In the genomic region with DNA sequence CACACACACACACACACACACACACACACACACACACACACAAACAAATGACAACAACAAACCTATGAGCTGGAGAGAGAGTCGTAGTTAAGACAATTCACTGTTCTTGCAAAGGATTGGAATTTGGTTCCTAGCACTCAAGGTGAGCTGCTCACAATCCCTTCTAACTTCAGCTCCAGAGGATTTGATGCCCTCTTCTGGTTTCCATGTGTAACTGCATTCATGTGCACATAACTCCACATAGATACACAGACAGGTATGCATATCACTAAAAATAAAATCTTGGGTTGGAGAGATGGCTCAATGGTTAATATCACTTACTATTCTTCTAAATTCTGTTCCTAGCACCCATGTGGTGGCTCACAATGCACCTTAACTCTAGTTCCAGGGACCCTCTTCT, we compare ENCODE assay signal across 27 mouse cellular contexts. TPM values are rescaled to one million over a fixed set of nuclear protein-coding genes. Genes with fewer than 3 reads are reported as not detected.
DNase-seq lines count a peak whose midpoint lies in the region; ATAC-seq and TF ChIP-seq lines count a peak whose summit lies in the region.
"Had no signal": no experiment of that assay in that cellular context is flagged by ENCODE, and none has a peak within 500 bp of the region (broad histone marks: within the 10 kb centered on the region; RNA-seq: fewer than 3 reads in every experiment).

No protein-coding gene starts in this region.

- no peaks in the 10 kb centered on the region for H3K27me3 ChIP-seq in E14TG2a.4 (ENCODE audit: insufficient read depth, low read length)
- H3K27me3 ChIP-seq in stomach, postnatal 0 days (ENCODE audit: control insufficient read depth, insufficient read depth, low read length), result no peaks in the 10 kb centered on the region
- H3K27me3 ChIP-seq: embryonic facial prominence, embryonic 13.5 days; forebrain, embryonic 13.5 days; Patski had no signal

- H3K4me3 ChIP-seq in layer of hippocampus, adult 2 months, result no peak overlapping the region
- H3K4me3 ChIP-seq in E14TG2a.4 (replicated peaks; ENCODE audit: low read length), result no peak overlapping the region
- no peak overlapping the region for H3K4me3 ChIP-seq in stomach, postnatal 0 days (ENCODE audit: low read depth, low read length)
- H3K4me3 ChIP-seq: embryonic facial prominence, embryonic 10.5 days; embryonic facial prominence, embryonic 13.5 days; erythroblast, embryonic 14.5 days; forebrain, embryonic 13.5 days; gastrocnemius, adult 2 months had no signal

- no peak overlapping the region for H3K27ac ChIP-seq in layer of hippocampus, adult 2 months
- H3K27ac ChIP-seq in stomach, postnatal 0 days (replicated peaks), result no peak overlapping the region
- H3K27ac ChIP-seq: embryonic facial prominence, embryonic 10.5 days; embryonic facial prominence, embryonic 13.5 days; forebrain, embryonic 13.5 days; gastrocnemius, adult 2 months; hindbrain, embryonic 14.5 days had no signal

- 0 out of 2 replicates have a peak, but pooled peaks cover 3% of the 10 kb centered on the region for H3K9me3 ChIP-seq in E14TG2a.4 (ENCODE audit: low read length)
- no peaks in the 10 kb centered on the region for H3K9me3 ChIP-seq in stomach, postnatal 0 days (ENCODE audit: control insufficient read depth, low read length)
- H3K9me3 ChIP-seq: embryonic facial prominence, embryonic 10.5 days; forebrain, embryonic 13.5 days had no signal

- WGBS in stomach, postnatal 0 days, result 100% methylated on average over 1 of the region's 1 CpGs

- peaks cover 86% of the 10 kb centered on the region for H3K4me1 ChIP-seq in E14TG2a.4 (replicated peaks; ENCODE audit: low read depth, low read length)
- H3K4me1 ChIP-seq in stomach, postnatal 0 days (replicated peaks; ENCODE audit: control insufficient read depth, insufficient read depth), result no peaks in the 10 kb centered on the region

- no peak for ATAC-seq in stomach, postnatal 0 days (ENCODE audit: low FRiP score, low TSS enrichment)
- ATAC-seq: activated CD4-positive, CD25-positive, alpha-beta regulatory T cell, adult 4 months; CD4-positive, CD25-positive, alpha-beta regulatory T cell, adult 4 months; forebrain, embryonic 13.5 days; forebrain, embryonic 16.5 days; Patski had no signal

- TF ChIP-seq EP300 in stomach, postnatal 0 days (optimal IDR thresholded peaks at IDR 0.05), result no peak

- no peak for DNase-seq in layer of hippocampus, adult 2 months (ENCODE audit: low spot score in 2 of 2)
- no peak for DNase-seq in layer of hippocampus, postnatal 25 days (ENCODE audit: extremely low spot score in 1 of 2, low spot score in 1 of 2)
- peak; percentile 26 for DNase-seq in ES-CJ7 (ENCODE audit: low read depth, low spot score)
- DNase-seq in stomach, postnatal 0 days (ENCODE audit: low spot score), result no peak
- no peak for DNase-seq in heart, postnatal 4 days
- DNase-seq: adrenal gland, adult 8-10 months; adrenal gland, postnatal 25 days; cerebellum, adult 11-12 months; cerebellum, adult 8-10 months; cerebellum, postnatal 10 days; cerebellum, postnatal 36 days; embryo, embryonic 11 days; gastrocnemius, adult 2 months; gastrocnemius, postnatal 14 days; heart, adult 11 months had no signal

- no peak overlapping the region for H3K9ac ChIP-seq in stomach, postnatal 0 days (ENCODE audit: low read length)
- H3K9ac ChIP-seq: embryonic facial prominence, embryonic 13.5 days; forebrain, embryonic 13.5 days; hindbrain, embryonic 14.5 days had no signal

- no peak overlapping the region for H3K4me2 ChIP-seq in stomach, postnatal 0 days (replicated peaks; ENCODE audit: low read depth)
- H3K4me2 ChIP-seq: embryonic facial prominence, embryonic 13.5 days; forebrain, embryonic 13.5 days; heart, embryonic 11.5 days; hindbrain, embryonic 14.5 days had no signal

- TF ChIP-seq CTCF in layer of hippocampus, adult 2 months (conservative IDR thresholded peaks at IDR 0.05), result peak; percentile 21
- TF ChIP-seq CTCF in E14TG2a.4 (conservative IDR thresholded peaks at IDR 0.05; ENCODE audit: low read length), result peak; percentile 72
- TF ChIP-seq CTCF in stomach, postnatal 0 days (IDR thresholded peaks at IDR 0.05; ENCODE audit: low read depth), result 0 out of 2 replicates have a peak, but pooled peaks have one; percentile 12

- no peaks in the 10 kb centered on the region for H3K36me3 ChIP-seq in E14TG2a.4 (ENCODE audit: insufficient read depth, low read length)
- H3K36me3 ChIP-seq in stomach, postnatal 0 days (ENCODE audit: control insufficient read depth, insufficient read depth, low read length), result no peaks in the 10 kb centered on the region
- H3K36me3 ChIP-seq: embryonic facial prominence, embryonic 10.5 days; embryonic facial prominence, embryonic 13.5 days; G1E had no signal

RNA-seq across cellular contexts. Expression of a gene that starts 19.3 kb away (rescaled TPM):
- 10 to 100 TPM; 31.4 to 31.8 TPM for total RNA-seq in layer of hippocampus, adult 2 months (2021)
- 10 to 100 TPM; 28.1 to 30.4 TPM for total RNA-seq in layer of hippocampus, postnatal 25 days (2021)
- 48.7 and 48.8 TPM in 2 replicates for polyA plus RNA-seq in stomach, postnatal 0 days (2015; fragmentation: Nextera tagmentation; extraction: Ambion mirVana)
- total RNA-seq in heart, postnatal 4 days (2021), result 10 to 100 TPM; 24.4 to 26.9 TPM

Comparison
In these comparisons a context has a peak if more than half of its experiments do, and no peak if none do; other contexts are left out.
1. CTCF ChIP-seq: peak in every context shown above with its lines; median percentile 72 in E14TG2a.4; 21 in layer of hippocampus, adult 2 months; 12 in stomach, postnatal 0 days.